Mouse (Mus musculus) heart, postnatal 0 days (tissue): ENCODE measurements around the gene Nim1k. TPM values are rescaled to one million over a fixed set of nuclear protein-coding genes. Genes with fewer than 3 reads are reported as not detected.
A peak's percentile ranks its signal among the peaks of the same experiment; 100 is the strongest.
"Not testable (repeated sequence)": the region's sequence is repeated elsewhere in the genome, so short reads cannot be mapped to it uniquely, and the experiment has no call there.

Experiments used
- ATAC-seq: fragments of 200-750 bp; cut with Nextera tagmentation; 2 replicates; pipeline ENCODE4 v1.8.0; 2017; ENCODE audit warnings: low read depth, moderate number of reproducible peaks, moderate library complexity; ENCODE audit not compliant: insufficient read depth
- DNase-seq: peaks from one replicate; pipeline ENCODE4 v3.0.0-alpha.2; 2016; ENCODE audit warnings: low spot score
- H3K27ac ChIP-seq: fragments of 300-500 bp; sonication (generic); 2 replicates; pipeline ENCODE4 v1.5.1; 2014; ENCODE audit warnings: low read depth, mild to moderate bottlenecking
- H3K27me3 ChIP-seq: fragments of 300-500 bp; sonication (generic); 2 replicates; pipeline ENCODE4 v1.6.1; 2014; ENCODE audit warnings: low read length, mixed read lengths; ENCODE audit not compliant: control insufficient read depth, insufficient read depth
- H3K36me3 ChIP-seq: fragments of 300-500 bp; sonication (generic); replicated peaks from 2 replicates; pipeline ENCODE4 v1.6.1; 2014; ENCODE audit warnings: low read length, mixed read lengths; ENCODE audit not compliant: control insufficient read depth, insufficient read depth
- H3K4me1 ChIP-seq: fragments of 300-500 bp; sonication (generic); 2 replicates; pipeline ENCODE4 v1.6.1; 2014; ENCODE audit warnings: antibody characterized with exemption; ENCODE audit not compliant: control insufficient read depth, insufficient read depth
- H3K4me2 ChIP-seq: fragments of 300-500 bp; sonication (generic); 2 replicates; pipeline ENCODE4 v1.6.1; 2014; ENCODE audit warnings: low read depth, mild to moderate bottlenecking, low read length, moderate library complexity
- H3K4me3 ChIP-seq: fragments of 300-500 bp; sonication (generic); 2 replicates; pipeline ENCODE4 v1.5.1; 2014; ENCODE audit warnings: low read depth, low read length
- H3K9ac ChIP-seq: fragments of 300-500 bp; sonication (generic); replicated peaks from 2 replicates; pipeline ENCODE4 v1.6.1; 2014; ENCODE audit warnings: low read depth, low read length, mixed read lengths
- H3K9me3 ChIP-seq: fragments of 300-500 bp; sonication (generic); replicated peaks from 2 replicates; pipeline ENCODE4 v1.6.1; 2016; ENCODE audit warnings: low read length; ENCODE audit not compliant: control insufficient read depth
- CTCF ChIP-seq: IDR thresholded peaks from 2 replicates; pipeline ENCODE4 v1.5.1; 2016; ENCODE audit warnings: antibody characterized with exemption, control low read depth, low read depth
- EP300 ChIP-seq: IDR thresholded peaks from 2 replicates; pipeline ENCODE4 v1.6.1; 2016; ENCODE audit warnings: antibody characterized with exemption, low read depth
- WGBS: fragments of 180-500 bp; shearing (Covaris S2); extraction: QIAGEN DNeasy Blood & Tissue Kit; methylation state at CpG from one replicate; pipeline ENCODE4 v1.1.7; 2014; 5-methylcytosine and 5-hydroxymethylcytosine counted together
- polyA plus RNA-seq: library from polyadenylated mRNA; unstranded; fragments of >200 nt; fragmentation: Nextera tagmentation; extraction: Ambion mirVana; gene quantifications from 2 replicates; pipeline ENCODE4 v1.2.1, GENCODE M21; 2015
- total RNA-seq: library from RNA; depleted of rRNA; stranded (reverse); fragments of >200 nt; gene quantifications from 2 replicates; pipeline ENCODE4 v1.2.3, GENCODE M21; 2014; ENCODE audit warnings: low replicate concordance

The Nim1k gene
- total and polyA plus RNA-seq, 2 experiments from 2014 or later = 0.67 to 1.5 TPM

DNA sequence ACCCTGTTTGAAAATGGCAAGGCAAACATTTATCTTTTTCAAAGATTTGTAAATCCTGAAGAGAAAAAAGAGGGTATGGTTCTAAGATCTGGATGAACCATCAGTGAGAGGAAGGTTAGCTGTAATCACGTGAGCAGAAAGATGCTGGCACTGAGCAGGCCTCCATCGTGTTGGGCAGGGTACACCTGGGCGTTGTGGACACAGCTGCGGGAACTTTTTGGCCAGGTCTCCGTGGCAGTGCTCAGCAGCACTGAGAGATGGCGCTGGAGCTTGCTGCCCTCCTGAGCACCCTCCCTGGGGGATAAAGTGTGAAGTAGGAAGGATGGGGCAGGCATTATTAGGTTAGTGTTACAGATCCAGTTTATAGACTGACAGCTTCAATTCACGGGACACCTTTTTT, 48.7 kb downstream of the Nim1k start:
- Histone ChIP-seq H3K4me2 (no peak overlapping the region), H3K4me1 (peaks cover 6% of the 10 kb centered on the region), H3K27me3 (no peaks in the 10 kb centered on the region), H3K36me3 (peaks cover 56% of the 10 kb centered on the region), H3K9ac (no peak overlapping the region), H3K4me3 (no peak overlapping the region), H3K9me3 (no peaks in the 10 kb centered on the region), H3K27ac (no peak overlapping the region)
- no peak for DNase-seq
- no peak for ATAC-seq
- 71% methylated on average over 7 of the region's 7 CpGs for WGBS
- no peak for TF ChIP-seq CTCF
- no peak for TF ChIP-seq EP300

DNA sequence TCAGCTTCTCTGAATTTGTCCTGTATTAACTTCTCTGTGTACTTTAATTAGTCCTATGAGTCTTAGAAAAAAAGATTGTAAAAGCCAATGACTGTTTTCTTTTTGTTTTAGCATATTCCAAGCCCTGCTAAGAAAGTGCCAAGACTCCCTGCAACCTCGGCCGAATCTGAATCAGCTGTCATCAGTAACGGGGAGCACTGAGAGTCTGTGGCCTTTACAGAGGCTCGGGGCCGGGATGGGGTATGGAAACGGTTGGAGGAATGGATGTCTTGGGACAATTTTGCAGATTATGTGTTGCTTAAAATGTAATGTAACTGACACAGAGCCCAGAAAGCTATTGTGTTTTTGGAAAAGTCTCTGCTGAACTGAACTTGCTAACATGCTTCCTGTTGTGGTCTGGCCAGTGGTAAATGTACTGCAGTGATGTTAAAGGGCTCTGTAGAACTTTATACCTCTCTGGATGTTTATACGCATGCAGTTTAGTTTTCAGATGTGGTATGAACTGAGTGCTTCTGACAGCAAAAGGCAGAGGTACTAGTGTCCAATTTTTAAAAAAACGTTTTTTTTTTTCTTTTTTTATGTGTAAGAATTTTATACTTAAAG, 49.3 kb downstream of the Nim1k start:
- DNase-seq, H3K4me3 ChIP-seq, H3K9ac ChIP-seq, H3K27me3 ChIP-seq, H3K4me2 ChIP-seq, ATAC-seq, H3K4me1 ChIP-seq, H3K9me3 ChIP-seq, H3K27ac ChIP-seq: not testable (repeated sequence)
- WGBS = 76% methylated on average over 7 of the region's 8 CpGs
- H3K36me3 ChIP-seq = peaks cover 59% of the 10 kb centered on the region

DNA sequence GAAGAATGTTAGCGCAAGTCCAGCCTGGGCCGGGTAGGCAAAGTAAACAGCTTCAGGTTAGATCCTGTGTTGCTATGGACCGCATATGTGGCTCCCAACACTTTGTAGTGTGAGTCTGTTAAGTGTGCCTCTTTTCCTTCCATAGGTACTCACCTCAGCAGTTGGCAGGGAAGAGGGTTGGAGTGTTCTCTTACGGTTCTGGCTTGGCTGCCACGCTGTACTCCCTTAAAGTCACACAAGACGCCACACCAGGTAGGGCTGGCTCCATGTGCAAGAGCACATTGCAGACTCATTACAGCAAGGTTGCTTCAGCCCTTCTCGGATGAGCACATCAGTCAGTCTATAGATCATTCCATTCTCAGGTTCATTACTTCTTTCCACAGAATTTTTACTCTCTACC, 51.4 kb downstream of the Nim1k start:
- WGBS = 90% methylated on average over 7 of the region's 7 CpGs
- DNase-seq (no peak), ATAC-seq (no peak)
- H3K36me3 ChIP-seq = peaks cover 70% of the 10 kb centered on the region
- no peaks in the 10 kb centered on the region for H3K9me3 ChIP-seq
- H3K9ac ChIP-seq = no peak overlapping the region
- TF ChIP-seq EP300 (no peak), CTCF (no peak)
- H3K27ac ChIP-seq = no peak overlapping the region
- H3K4me3 ChIP-seq = no peak overlapping the region
- no peak overlapping the region for H3K4me2 ChIP-seq
- peaks cover 1% of the 10 kb centered on the region for H3K4me1 ChIP-seq
- no peaks in the 10 kb centered on the region for H3K27me3 ChIP-seq

- Histone ChIP-seq H3K27me3 (no peaks in the 10 kb centered on the region), H3K4me2 (no peak overlapping the region), H3K27ac (no peak overlapping the region), H3K4me3 (no peak overlapping the region), H3K4me1 (no peaks in the 10 kb centered on the region), H3K9me3 (no peaks in the 10 kb centered on the region), H3K36me3 (peaks cover 41% of the 10 kb centered on the region), H3K9ac (no peak overlapping the region)
- WGBS = 89% methylated on average over 4 of the region's 4 CpGs
- no peak for ATAC-seq
- TF ChIP-seq CTCF (no peak), EP300 (no peak)
- DNase-seq = no peak
These were observed 57.2 kb downstream of the Nim1k start for GRCm38 (mm10) chr13:119698436-119698835.

- TF ChIP-seq EP300 (no peak), CTCF (no peak)
- Histone ChIP-seq H3K4me2 (no peak overlapping the region), H3K4me1 (peaks cover 7% of the 10 kb centered on the region), H3K27me3 (no peaks in the 10 kb centered on the region), H3K4me3 (no peak overlapping the region), H3K9ac (no peak overlapping the region), H3K36me3 (peaks cover 23% of the 10 kb centered on the region), H3K27ac (no peak overlapping the region), H3K9me3 (no peaks in the 10 kb centered on the region)
- 79% methylated on average over 1 of the region's 1 CpGs for WGBS
- no peak for ATAC-seq
- DNase-seq = no peak
These were observed 59.2 kb downstream of the Nim1k start for GRCm38 (mm10) chr13:119696496-119696895.

DNA sequence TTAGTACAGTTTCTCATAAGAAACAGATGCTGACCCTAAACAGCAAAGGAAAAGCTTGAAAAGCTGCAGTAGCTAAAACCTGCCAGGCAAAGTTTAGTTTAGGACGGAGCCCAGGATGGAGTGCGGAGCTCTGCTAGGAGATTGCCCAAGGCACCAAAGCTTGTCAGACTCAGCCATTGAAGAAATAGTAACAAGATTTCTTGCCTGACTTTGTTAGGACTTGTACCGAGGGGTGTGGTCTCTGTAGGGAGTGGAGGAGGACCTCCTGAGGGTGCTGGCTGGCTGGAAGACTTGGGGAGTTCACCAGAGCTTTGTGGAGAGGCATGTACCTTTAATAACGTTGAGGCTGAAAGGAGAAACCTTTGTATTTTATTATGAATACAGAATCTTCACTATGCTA, 60.0 kb downstream of the Nim1k start:
- ATAC-seq = no peak
- no peaks in the 10 kb centered on the region for H3K27me3 ChIP-seq
- H3K9me3 ChIP-seq = no peaks in the 10 kb centered on the region
- TF ChIP-seq EP300 = no peak
- no peak for DNase-seq
- H3K4me2 ChIP-seq = no peak overlapping the region
- H3K36me3 ChIP-seq = peaks cover 17% of the 10 kb centered on the region
- 79% methylated on average over 4 of the region's 4 CpGs for WGBS
- peaks cover 13% of the 10 kb centered on the region for H3K4me1 ChIP-seq
- no peak overlapping the region for H3K9ac ChIP-seq
- H3K27ac ChIP-seq = no peak overlapping the region
- H3K4me3 ChIP-seq = no peak overlapping the region

DNA sequence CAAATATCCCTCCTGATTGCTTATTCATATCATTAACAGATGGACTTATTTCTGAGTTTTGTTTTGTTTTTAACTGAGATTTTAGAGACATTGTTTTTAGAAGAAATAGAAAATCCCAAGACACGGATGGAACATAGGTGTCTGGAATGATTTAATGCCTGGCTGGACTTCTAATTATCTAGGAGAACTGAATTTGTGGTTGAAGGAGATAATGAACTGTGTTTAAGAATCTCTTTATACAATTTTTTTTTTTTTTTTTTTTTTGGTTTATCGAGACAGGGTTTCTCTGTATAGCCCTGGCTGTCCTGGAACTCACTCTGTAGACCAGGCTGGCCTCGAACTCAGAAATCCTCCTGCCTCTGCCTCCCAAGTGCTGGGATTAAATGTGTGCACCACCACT, 63.7 kb downstream of the Nim1k start:
- H3K4me1 ChIP-seq = peaks cover 13% of the 10 kb centered on the region
- H3K27me3 ChIP-seq, ATAC-seq, H3K27ac ChIP-seq, H3K36me3 ChIP-seq, H3K9me3 ChIP-seq, H3K4me3 ChIP-seq, H3K9ac ChIP-seq, DNase-seq: not testable (repeated sequence)
- 77% methylated on average over 3 of the region's 3 CpGs for WGBS
- H3K4me2 ChIP-seq = peak overlapping the region; percentile 96; the same call in 1 of the 2 replicates
